ENCODE assay signal across 1 mouse cellular context in genomic region chr3:95228894-95229780, GRCm38 (mm10).
TF ChIP-seq lines count a peak whose summit lies in the region.

No protein-coding gene starts in this region.

TF ChIP-seq in ES-E14, 5 proteins besides CTCF, POLR2A, EP300 and RAD21:
- TF ChIP-seq HCFC1 (IDR thresholded peaks at IDR 0.05; ENCODE audit: borderline replicate concordance, insufficient read depth, low read length) (no peak), ZC3H11A (IDR thresholded peaks at IDR 0.05; ENCODE audit: borderline replicate concordance, low read depth, low read length) (no peak), MAFK (IDR thresholded peaks at IDR 0.05; ENCODE audit: insufficient read depth, low read depth, low read length) (no peak), CHD2 (IDR thresholded peaks at IDR 0.05; ENCODE audit: low read depth, low read length) (no peak), ZNF384 (IDR thresholded peaks at IDR 0.05; ENCODE audit: low read depth, low read length) (no peak)
